8 mouse cellular contexts compared by ENCODE assay signal in the genomic region with DNA sequence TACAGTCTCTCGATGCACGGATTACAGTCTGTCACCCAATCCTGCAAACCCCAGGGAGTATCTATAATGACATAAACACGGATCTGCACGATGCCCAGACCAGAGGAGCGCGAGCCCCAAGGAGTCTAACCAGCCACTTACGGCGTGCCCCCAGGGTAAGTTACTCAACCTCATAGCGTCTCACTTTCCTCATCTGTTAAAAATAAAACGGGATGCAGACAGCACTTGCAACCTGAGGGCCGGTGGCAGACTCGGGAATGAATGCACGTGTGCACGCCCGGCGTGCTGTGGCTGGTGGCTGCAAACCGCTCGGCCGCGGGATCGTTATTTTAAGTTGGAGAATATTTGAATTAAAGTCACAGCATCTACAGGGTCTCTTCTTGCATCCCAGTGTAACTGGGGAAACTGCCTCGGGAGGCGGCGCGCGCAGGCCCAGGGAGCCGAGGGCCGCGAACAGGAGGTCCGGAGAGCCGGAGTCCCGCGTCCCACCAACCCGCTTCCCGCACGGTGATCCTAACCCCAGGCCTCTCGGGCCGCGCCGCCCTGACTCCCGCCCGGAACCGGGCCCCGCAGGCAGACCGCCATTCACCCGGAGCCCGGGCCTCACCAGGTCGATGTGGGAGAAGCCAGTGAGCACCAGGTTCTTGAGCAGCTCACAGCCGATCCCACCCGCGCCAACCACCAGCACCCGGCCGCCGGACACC. TPM values are rescaled to one million over a fixed set of nuclear protein-coding genes. Genes with fewer than 3 reads are reported as not detected.
DNase-seq lines count a peak whose midpoint lies in the region; ATAC-seq lines count a peak whose summit lies in the region.

No protein-coding gene starts in this region.

- H3K9ac ChIP-seq in intestine, embryonic 15.5 days, result peak overlapping the region; percentile 96

- peak; percentile 85 for ATAC-seq in intestine, embryonic 15.5 days

- peaks cover 31% of the 10 kb centered on the region for H3K36me3 ChIP-seq in forebrain, embryonic 10.5 days (replicated peaks)
- H3K36me3 ChIP-seq in intestine, embryonic 15.5 days, result peaks cover 16% of the 10 kb centered on the region

- H3K4me3 ChIP-seq in forebrain, embryonic 10.5 days, result peak overlapping the region; percentile 98
- peak overlapping the region; percentile 89 for H3K4me3 ChIP-seq in intestine, embryonic 15.5 days (replicated peaks)

- H3K27ac ChIP-seq in forebrain, embryonic 10.5 days, result peak overlapping the region; percentile 98
- H3K27ac ChIP-seq in intestine, embryonic 15.5 days, result peak overlapping the region; percentile 88

- no peaks in the 10 kb centered on the region for H3K9me3 ChIP-seq in forebrain, embryonic 10.5 days
- H3K9me3 ChIP-seq in intestine, embryonic 15.5 days, result no peaks in the 10 kb centered on the region

- DNase-seq in kidney, adult 8-10 months, result peak; percentile 13 to 17
- DNase-seq in kidney, adult 18-20 months, result no peak
- DNase-seq in Muller cell, postnatal 12 days (ENCODE audit: inconsistent ontology term), result peak; percentile 46
- DNase-seq in forebrain, embryonic 10.5 days (ENCODE audit: extremely low spot score, low spot score), result no peak
- DNase-seq in lung, postnatal 14 days, result peak; percentile 2
- peak; percentile 44 for DNase-seq in testis, postnatal 10 days (ENCODE audit: low spot score)
- DNase-seq in cerebellum, postnatal 10 days, result no peak

- H3K4me2 ChIP-seq in intestine, embryonic 15.5 days (replicated peaks), result peak overlapping the region; percentile 68

- H3K27me3 ChIP-seq in forebrain, embryonic 10.5 days (ENCODE audit: poor library complexity, severe bottlenecking), result no peaks in the 10 kb centered on the region
- H3K27me3 ChIP-seq in intestine, embryonic 15.5 days (replicated peaks), result no peaks in the 10 kb centered on the region

- WGBS in forebrain, embryonic 10.5 days, result 0% methylated on average over 54 of the region's 54 CpGs
- under 1% methylated on average over 54 of the region's 54 CpGs for WGBS in intestine, embryonic 15.5 days

- peaks cover 11% of the 10 kb centered on the region; the same call in 1 of the 2 replicates for H3K4me1 ChIP-seq in forebrain, embryonic 10.5 days
- H3K4me1 ChIP-seq in intestine, embryonic 15.5 days (replicated peaks), result no peaks in the 10 kb centered on the region

RNA-seq across cellular contexts. Expression of gene Uba2, which starts 1.5 kb away (rescaled TPM):
- 296 and 309 TPM in 2 replicates for polyA plus RNA-seq in forebrain, embryonic 10.5 days (2016; fragmentation: Nextera tagmentation; extraction: Ambion mirVana)
- polyA plus RNA-seq in intestine, embryonic 15.5 days (2015; fragmentation: Nextera tagmentation; extraction: Ambion mirVana), result 156 and 168 TPM in 2 replicates

RNA-seq across cellular contexts. Expression of gene Pdcd2l, which starts 28.5 kb away (rescaled TPM):
- polyA plus RNA-seq in forebrain, embryonic 10.5 days (2016; fragmentation: Nextera tagmentation; extraction: Ambion mirVana), result 74.9 and 81.9 TPM in 2 replicates
- polyA plus RNA-seq in intestine, embryonic 15.5 days (2015; fragmentation: Nextera tagmentation; extraction: Ambion mirVana), result 55.9 TPM in 2 replicates

RNA-seq across cellular contexts. Expression of gene Wtip, which starts 34.9 kb away (rescaled TPM):
- polyA plus RNA-seq in forebrain, embryonic 10.5 days (2016; fragmentation: Nextera tagmentation; extraction: Ambion mirVana), result 4.5 and 5.4 TPM in 2 replicates
- polyA plus RNA-seq in intestine, embryonic 15.5 days (2015; fragmentation: Nextera tagmentation; extraction: Ambion mirVana), result 4.0 and 4.7 TPM in 2 replicates

Comparison
In these comparisons a context has a peak if more than half of its experiments do, and no peak if none do; other contexts are left out.
1. DNase-seq: peak in kidney, adult 8-10 months (2 of 2), Muller cell, postnatal 12 days (single experiment), lung, postnatal 14 days (single experiment) and testis, postnatal 10 days (single experiment); none in kidney, adult 18-20 months (single experiment), forebrain, embryonic 10.5 days (single experiment) and cerebellum, postnatal 10 days (0 of 2).